Mouse (Mus musculus): ENCODE results near the gene Dmwd. TPM values are rescaled to one million over a fixed set of nuclear protein-coding genes. Genes with fewer than 3 reads are reported as not detected.
"Not testable (repeated sequence)": the region's sequence is repeated elsewhere in the genome, so short reads cannot be mapped to it uniquely, and the experiment has no call there.

The Dmwd gene
- total RNA-seq, 2 experiments from 2014 or later, result 43.5 to 48.4 TPM

DNA sequence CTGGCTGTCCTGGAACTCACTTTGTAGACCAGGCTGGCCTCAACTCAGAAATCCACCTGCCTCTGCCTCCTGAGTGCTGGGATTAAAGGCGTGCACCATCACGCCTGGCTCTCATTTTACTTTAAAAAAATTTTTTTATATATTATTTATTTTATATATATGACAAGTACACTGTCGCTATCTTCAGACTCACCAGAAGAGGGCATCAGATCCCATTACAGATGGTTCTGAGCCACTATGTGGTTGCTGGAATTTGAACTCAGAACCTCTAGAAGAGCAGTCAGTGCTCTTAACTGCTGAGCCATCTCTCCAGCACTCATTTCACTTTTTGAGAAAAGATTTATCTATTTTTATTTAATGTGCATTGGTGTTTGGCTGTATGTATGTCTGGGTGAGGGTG, 5.0 kb upstream of the Dmwd start:
- not testable (repeated sequence) for DNase-seq

GRCm38 (mm10) chr7:19073504-19073903, 2.5 kb upstream of the Dmwd start:
- peak; percentile 66 for DNase-seq

DNA sequence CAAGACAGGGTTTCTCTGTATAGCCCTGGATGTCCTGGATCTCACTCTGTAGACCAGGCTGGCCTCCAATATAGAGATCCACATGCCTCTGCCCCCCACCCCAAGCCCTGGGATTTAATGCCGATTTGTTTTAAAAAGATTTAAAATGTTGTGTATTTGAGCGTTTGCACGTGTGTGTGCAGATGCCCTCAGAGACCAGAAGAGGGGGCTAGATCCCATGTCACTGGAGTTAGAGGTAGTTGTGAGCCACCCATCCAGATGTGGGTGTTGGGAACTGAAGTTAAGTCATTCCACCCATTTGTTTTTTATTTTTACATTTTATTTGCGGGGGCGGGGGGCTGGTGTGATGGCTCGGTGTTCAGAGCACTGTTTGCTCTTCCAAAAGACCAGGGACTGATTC, 1.5 kb upstream of the Dmwd start:
- no peak for DNase-seq

- no peak for DNase-seq
Measured at GRCm38 (mm10) chr7:19075231-19075630, 796 bp upstream of the Dmwd start.

DNA sequence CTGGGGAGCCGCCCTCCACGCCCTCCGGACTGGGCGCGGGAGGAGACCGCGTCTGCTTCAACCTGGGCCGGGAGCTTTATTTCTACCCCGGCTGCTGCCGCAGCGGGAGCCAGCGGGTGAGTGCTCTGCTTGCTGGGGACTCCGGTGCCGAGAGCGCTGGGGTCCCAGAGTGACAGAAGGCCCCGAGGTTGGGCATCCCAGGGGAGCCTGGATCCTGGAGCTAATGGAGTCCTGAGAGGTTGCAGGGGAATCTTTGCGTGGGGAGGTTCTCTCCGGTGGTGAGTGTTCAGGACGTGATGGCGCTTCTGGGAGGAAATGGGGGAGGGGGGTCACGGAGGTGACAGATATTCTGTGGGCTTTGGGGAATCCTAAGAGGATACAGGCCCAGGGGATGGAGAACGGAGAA, 562 bp downstream of the Dmwd start:
- peak; percentile 51 for DNase-seq

GRCm38 (mm10) chr7:19077761-19078160, 1.7 kb downstream of the Dmwd start:
- no peak for DNase-seq

GRCm38 (mm10) chr7:19078732-19079131, 2.7 kb downstream of the Dmwd start:
- DNase-seq, result no peak

- no peak for DNase-seq
Measured at GRCm38 (mm10) chr7:19080451-19080950, 4.5 kb downstream of the Dmwd start.

DNA sequence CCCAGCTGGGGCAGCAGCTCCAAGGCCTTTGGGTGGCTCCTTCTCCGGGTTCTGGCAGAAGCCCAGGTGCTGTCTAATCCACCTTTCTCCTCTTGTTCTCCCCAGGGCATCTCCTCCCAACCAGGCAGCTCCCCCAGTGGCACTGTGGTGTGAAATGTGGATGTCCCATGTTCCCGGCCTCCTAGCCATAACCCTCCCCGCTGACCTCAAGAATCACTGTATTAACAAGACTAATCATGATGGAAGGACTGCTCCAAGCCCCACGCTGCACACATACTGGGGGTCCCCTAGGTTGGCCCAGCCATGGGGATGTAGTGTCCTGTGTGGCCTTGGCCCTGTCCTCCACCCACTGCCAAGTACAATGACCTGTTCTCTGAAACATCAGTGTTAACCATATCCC, 6.1 kb downstream of the Dmwd start:
- DNase-seq, result no peak

DNA sequence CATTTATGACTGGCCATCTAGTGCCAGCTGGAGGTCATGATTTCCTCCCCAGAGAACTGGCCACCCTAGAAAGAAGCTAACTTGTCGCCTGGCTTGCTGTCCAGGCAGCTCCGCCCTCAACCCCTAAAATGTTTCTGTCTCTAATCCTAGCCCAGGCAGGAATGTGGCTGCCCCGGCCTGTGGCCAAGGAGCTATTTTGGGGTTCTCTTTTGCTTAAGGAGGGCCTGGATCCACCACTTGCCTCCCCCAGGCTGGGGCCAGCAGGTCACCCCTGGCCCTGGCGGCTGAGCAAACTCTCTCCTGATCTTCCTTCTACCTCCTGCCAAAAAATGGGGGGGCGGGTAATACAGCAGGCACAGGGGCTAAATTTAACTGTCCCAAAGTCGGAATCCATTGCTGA, 7.1 kb downstream of the Dmwd start:
- peak; percentile 48 for DNase-seq

DNA sequence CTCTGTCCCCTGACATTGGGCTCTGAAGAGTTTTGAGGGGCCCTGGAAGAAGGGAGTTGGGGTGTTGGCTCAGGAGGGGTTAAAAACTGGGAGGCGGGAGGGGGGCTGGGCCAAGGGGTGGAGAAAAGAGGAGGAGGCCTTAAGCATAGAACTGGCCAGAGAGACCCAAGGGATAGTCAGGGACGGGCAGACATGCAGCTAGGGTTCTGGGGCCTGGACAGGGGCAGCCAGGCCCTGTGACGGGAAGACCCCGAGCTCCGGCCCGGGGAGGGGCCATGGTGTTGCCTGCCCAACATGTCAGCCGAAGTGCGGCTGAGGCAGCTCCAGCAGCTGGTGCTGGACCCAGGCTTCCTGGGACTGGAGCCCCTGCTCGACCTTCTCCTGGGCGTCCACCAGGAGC, 7.7 kb downstream of the Dmwd start, which contains the start of gene Dmpk:
TSS of gene Dmpk (plus strand) at position 149 of the 400 bp plus-strand sequence.
- DNase-seq, result peak; percentile 77

- DNase-seq, result peak; percentile 50
Measured at GRCm38 (mm10) chr7:19084277-19084771, 8.3 kb downstream of the Dmwd start.

DNA sequence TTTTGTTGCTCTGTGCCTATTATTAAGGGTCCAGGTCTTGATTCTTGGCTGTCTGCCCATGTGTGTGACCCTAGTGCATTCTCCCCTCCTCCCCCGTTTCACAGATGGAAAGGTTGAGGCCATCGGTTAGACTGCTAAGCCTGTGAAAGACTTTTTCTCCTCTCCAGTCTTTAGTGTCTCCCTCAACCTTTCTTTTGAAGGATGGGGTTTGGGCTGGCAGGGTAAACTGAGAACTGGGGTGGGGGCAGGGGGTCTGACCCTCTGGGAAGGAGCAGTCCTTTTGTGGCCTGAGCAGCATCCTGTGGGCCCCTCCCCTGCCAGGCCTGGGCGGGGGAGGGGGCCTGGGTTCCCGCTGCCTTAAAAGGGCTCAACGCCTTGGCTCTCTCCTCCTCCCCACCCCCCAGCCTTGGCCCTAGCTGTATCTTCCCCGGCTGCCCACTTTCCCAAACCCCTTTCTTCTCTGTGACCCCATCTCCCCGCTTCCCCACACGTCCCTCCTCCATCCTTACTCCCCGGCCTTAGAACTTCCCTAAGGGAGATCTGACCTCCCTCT, 9.0 kb downstream of the Dmwd start:
- DNase-seq, result no peak

- DNase-seq, result no peak
Measured at GRCm38 (mm10) chr7:19085495-19085894, 9.5 kb downstream of the Dmwd start.

DNA sequence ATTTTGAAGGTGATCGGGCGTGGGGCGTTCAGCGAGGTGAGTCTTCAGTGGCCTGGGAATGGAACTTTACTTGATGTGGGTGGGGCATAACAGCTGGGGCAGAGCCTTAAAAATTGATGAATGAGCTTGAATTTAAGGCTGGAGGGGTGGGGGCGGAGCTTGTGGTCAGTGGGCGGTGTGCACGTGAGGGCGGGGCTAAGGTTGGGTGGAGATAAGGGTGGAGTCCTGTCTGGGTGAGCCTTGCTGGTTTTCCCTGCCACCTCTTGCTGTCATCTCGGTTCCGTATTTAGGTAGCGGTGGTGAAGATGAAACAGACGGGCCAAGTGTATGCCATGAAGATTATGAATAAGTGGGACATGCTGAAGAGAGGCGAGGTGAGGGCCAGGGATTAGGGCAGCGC, 10.0 kb downstream of the Dmwd start:
- peak; percentile 85 for DNase-seq

- DNase-seq, result no peak
Measured at GRCm38 (mm10) chr7:19086760-19087159, 10.7 kb downstream of the Dmwd start.

- peak; percentile 81 for DNase-seq
Measured at GRCm38 (mm10) chr7:19088813-19089212, 12.8 kb downstream of the Dmwd start.

- no peak for DNase-seq
Measured at GRCm38 (mm10) chr7:19091913-19092312, 15.9 kb downstream of the Dmwd start.

- DNase-seq, result peak; percentile 69
Measured at GRCm38 (mm10) chr7:19092381-19093173, 16.6 kb downstream of the Dmwd start.

DNA sequence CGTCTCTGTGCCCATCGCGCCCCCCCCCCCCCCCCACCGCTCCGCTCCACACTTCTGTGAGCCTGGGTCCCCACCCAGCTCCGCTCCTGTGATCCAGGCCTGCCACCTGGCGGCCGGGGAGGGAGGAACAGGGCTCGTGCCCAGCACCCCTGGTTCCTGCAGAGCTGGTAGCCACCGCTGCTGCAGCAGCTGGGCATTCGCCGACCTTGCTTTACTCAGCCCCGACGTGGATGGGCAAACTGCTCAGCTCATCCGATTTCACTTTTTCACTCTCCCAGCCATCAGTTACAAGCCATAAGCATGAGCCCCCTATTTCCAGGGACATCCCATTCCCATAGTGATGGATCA, 17.1 kb downstream of the Dmwd start:
- DNase-seq, result peak; percentile 94

DNA sequence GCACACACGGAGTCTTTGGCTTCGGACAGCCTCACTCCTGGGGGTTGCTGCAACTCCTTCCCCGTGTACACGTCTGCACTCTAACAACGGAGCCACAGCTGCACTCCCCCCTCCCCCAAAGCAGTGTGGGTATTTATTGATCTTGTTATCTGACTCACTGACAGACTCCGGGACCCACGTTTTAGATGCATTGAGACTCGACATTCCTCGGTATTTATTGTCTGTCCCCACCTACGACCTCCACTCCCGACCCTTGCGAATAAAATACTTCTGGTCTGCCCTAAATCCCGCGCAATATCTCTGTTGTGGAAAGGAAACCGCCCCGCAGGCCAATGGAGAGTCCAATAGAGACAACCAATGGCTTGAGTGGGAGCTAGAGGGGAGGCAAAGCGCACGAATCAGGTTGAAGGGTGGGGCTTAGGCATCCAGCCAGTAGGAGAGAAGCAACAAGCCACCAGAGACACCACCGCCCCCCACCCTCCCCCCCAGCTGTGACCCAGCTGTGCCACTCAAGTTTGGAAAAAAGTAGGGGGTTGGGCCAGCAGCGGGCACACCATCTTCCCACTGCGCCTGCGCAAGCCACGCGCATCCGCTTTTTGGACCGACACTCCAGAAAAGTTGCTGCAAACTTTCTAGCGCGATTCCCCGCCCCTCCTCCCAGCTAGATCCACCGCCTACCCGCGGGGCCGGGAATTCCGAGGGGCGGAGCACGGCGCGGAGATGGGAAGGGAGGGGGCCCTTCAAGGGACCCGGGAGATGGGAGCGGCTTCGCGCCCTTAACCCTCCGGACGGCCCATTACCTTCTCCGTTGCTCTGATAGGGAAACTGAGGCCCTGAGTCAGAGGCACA, 17.7 kb downstream of the Dmwd start:
- peak; percentile 98 for DNase-seq

DNA sequence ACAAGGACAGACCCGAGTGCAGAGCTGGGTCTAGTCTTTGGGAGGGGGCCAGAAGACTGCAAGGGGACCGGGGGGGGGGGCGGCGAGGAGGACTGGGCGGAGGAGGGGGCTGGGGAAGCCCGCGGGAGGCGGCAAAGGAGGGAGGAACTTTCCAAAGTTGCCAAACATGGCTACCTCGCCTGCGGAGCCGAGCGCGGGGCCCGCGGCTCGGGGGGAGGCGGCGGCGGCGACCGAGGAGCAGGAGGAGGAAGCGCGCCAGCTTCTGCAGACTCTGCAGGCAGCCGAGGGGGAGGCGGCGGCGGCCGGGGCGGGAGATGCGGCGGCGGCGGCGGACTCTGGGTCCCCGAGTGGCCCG, 18.4 kb downstream of the Dmwd start, which contains the start of gene Six5:
TSS of gene Six5 (plus strand) at position 124 of the 355 bp plus-strand sequence.
- no peak for DNase-seq

Measured in adrenal gland, postnatal 10 days (tissue).